Mouse (Mus musculus) layer of hippocampus, adult 18-20 months (tissue): Measurements from ENCODE around the gene P2rx7. TPM values are rescaled to one million over a fixed set of nuclear protein-coding genes. Genes with fewer than 3 reads are reported as not detected.

Source experiments
- DNase-seq, 2 experiments: peaks; one replicate each; pipeline ENCODE4 v3.0.0; 2022; ENCODE audit warnings: low spot score in 2 of 2
- total RNA-seq, 2 experiments: library from RNA; stranded (reverse); gene quantifications; 2 replicates each; pipeline ENCODE4 v1.2.3; 2021

The P2rx7 gene
- total RNA-seq, 2 experiments from 2014 or later: 7.2 to 9.9 TPM

DNA sequence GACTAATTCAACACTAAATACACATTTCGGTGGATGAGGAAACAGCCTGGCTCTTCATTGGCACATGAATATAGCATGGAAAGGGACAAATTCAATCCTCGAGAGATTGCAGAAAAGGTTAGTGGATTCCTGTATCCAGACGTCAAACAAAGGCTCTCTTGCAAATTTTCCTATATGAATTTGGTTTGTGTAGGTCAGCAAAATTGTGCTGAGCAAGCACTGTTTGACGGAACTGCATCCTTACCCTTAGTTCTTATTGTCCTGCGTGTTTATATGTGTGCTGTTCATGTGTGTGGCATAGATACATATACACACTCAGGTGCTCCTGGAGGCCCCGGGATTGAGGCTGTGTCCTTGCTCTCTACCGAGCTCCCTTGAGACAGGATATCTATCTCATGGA, 45.4 kb downstream of the P2rx7 start:
- no peak for DNase-seq

DNA sequence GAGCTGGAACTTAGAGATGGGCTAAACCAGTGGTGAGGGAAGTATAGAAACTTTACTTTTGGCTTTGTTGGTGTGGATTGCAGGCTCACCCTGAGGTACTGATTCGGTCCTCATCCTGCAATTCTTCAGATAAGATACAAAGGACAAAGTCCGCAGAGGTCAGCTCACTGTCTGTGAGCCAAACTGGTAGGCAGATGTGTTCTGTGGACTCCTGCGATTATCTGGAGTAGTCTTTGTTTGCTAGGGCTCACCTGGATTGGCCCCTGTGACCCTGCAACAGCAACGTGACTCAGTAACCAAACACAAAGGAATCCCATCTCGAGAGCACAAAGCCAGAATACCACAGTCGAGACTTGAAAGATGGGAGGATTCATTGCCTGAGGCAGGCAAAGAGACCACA, 46.8 kb downstream of the P2rx7 start:
- DNase-seq: no peak

DNA sequence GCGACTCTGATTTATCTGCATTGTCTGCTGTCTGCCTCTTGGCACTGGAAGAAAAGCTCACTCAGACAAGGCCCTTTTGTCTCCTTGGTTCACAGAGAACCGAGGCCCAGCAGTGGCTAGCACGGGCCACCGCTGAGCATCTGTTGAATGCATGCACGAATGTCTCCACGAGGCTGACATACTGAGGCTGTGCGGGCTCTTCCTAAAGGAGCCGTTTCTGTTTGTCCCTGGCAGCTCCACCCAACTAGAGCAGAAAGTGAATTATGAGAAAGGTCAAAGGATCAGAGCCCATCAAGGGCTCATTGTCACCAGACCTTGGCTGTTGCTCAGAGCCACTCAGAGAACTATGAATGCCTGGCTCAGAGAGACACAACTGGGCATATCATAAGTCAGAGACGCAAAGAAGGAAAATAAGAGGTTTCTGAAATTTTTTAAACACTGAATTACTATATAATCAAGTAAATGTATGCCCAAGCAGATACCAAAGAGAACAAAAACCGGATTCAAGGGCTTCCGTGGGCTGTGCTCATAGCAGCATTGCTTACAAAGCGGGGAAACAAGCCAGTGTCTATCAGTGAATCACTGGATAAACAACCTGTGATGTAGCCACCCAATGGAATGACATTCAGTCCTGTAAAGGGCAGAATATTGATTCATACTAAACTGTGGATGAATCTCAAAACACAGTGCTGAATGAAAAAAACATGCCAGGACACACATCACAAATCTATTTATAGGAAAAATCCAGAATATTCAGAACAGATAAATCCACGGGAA, 49.9 kb downstream of the P2rx7 start:
- peak in 1 of 2 experiments; percentile 61 for DNase-seq

- no peak for DNase-seq
Observed at GRCm38 (mm10) chr5:122695516-122695915, 51.8 kb downstream of the P2rx7 start.

- no peak for DNase-seq
Observed at GRCm38 (mm10) chr5:122698041-122698700, 54.5 kb downstream of the P2rx7 start.

- no peak for DNase-seq
Observed at GRCm38 (mm10) chr5:122698701-122699060, 55.0 kb downstream of the P2rx7 start.

GRCm38 (mm10) chr5:122700109-122700836, 56.6 kb downstream of the P2rx7 start:
- DNase-seq: peak in 1 of 2 experiments; percentile 15

DNA sequence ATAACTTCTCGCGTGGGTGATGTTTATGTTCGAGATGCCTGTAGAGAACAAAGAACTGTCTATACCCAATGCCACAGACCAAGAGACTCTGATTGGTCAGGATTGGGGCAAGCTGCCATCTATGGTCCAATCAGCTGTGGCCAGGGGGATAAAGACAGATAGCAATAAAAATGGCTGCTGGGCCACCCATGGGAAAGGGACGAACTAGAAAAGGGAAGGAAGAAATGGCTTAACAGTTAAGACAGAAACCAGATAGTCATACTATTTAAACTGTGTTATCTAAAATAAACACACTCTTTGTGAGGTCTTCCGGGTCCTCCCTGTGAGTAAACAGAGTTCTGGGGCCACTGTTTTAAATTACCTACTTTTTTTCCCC, 57.1 kb downstream of the P2rx7 start:
- no peak for DNase-seq

DNA sequence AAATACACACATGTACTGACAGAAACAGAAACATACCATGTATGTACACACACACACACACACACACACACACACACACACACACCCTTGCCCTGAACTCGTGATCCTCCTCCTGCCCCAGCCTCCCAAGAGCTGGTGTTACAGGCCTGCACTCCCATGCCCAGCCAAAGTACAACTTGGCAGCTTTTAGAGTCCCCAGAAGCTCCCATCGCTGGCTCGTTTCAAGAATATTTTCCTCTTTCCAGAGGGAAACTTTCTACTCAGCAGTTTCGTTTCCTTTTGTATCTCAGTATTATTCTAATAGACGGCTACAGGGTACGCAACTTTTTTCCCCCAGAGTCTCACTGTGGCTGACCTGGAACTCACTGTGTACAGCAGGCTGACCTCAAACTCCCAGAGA, 58.4 kb downstream of the P2rx7 start:
- DNase-seq: no peak

DNA sequence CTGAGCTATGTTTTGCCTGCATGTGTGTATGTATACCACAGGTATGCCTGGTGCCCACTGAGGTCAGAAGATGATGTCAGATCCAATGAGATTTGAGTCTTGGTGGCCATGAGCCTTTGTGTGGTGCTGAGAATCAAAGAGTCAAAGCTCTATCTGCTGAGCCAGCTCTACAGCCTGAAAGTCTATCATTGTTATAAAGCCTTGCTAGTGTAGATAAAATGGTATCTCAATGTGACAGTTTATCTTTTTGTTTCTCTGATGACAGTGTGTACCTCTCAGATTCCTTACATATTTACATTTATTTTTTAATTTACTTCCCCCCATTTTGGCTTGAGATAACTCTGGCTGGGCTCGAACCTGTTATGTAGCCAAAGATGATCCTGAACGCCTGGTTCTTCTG, 59.9 kb downstream of the P2rx7 start:
- DNase-seq: no peak

GRCm38 (mm10) chr5:122704571-122704970, 60.9 kb downstream of the P2rx7 start:
- DNase-seq: no peak

DNA sequence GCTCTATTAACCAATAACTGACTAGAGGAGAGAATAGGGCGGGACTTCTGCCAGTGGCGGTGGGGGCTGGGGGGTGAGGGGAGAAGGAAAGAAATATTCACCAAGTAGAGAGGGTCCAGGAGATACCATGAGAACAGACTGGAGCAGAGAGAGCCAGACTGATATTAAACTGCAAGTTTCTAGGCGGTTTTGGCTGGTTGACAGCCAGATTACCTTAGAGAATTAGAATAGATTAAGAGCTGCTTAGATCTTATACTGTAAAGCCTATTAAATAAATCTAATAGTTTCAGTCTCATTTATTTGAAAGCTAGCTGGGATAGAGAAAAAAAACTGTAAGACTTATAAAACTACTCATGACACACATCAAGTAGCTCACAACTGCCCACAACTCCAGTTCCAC, 61.5 kb downstream of the P2rx7 start:
- DNase-seq: no peak

- DNase-seq: no peak
Observed at GRCm38 (mm10) chr5:122706917-122707275, 63.2 kb downstream of the P2rx7 start.

- DNase-seq: peak; percentile 75 to 88
Observed at GRCm38 (mm10) chr5:122707276-122708181, 63.8 kb downstream of the P2rx7 start, which contains the start of gene P2rx4. Gene P2rx4 (plus strand): TSS chr5:122707544.

GRCm38 (mm10) chr5:122708819-122709218, 65.1 kb downstream of the P2rx7 start:
- DNase-seq: no peak

GRCm38 (mm10) chr5:122715723-122716122, 72.0 kb downstream of the P2rx7 start:
- DNase-seq: no peak

- DNase-seq: no peak
Observed at GRCm38 (mm10) chr5:122716793-122717192, 73.1 kb downstream of the P2rx7 start.

- DNase-seq: no peak
Observed at GRCm38 (mm10) chr5:122718400-122718799, 74.7 kb downstream of the P2rx7 start.

GRCm38 (mm10) chr5:122719168-122719567, 75.5 kb downstream of the P2rx7 start:
- no peak for DNase-seq

DNA sequence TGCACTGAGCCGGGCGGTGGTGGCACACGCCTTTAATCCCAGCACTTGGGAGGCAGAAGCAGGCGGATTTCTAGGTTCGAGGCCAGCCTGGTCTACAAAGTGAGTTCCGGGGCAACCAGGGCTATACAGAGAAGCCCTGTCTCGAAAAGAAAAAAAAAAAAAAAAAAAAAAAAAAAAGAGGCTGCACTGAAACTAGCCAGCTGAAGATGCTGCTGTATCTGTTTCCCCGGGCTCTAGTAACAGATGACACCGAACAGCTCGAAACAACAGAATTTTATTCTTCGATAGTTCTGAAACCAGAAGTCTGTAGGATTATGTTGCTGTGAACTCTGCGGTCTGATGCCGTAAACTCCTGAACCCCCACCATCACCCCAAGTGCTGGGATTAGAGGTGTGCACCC, 81.7 kb downstream of the P2rx7 start:
- no peak for DNase-seq

DNA sequence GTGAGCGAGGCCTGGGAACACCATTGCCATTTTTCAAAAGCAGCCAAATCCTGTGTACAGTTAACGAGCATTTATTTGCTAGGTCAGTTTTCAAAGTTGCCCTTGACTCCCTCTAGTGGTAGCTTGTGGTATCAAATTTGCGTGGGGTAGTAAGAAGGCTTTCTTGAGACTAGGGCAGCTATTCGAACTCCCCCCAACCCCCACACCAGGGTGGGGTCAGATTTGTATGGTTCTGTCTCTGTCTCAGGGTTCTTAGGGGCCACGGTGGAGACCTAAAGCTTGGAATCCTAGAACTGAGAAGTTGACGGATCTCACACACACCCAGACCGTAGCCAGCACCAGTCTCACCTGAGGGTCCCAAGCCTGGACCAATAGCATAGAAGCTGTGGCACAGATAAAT, 82.4 kb downstream of the P2rx7 start:
- DNase-seq: peak; percentile 64 to 87
